Mouse (Mus musculus): ENCODE results near the gene Bnipl.

DNA sequence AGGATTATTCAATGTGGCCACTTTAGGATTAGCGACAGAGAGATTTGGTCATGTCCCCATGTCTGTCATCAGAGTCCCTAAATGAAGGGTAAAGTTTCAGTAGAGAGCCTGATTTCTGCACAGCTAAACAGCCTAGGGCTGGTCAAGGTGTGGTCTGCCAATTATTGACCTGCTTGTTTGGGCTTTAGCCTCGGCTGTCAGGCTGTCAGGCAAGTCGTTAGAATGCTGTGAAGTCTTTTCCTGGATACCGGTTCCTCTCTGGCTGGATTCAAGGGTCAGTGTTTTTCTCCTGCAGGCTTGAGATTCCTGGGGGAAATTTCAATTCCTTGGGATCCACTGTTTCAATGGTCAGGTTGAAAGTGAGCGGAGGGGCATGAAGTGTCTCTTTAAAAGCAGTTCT, 35.0 kb upstream of the Bnipl start:
- TF ChIP-seq CTCF (IDR thresholded peaks at IDR 0.05; ENCODE audit: extremely low read depth, insufficient read depth, low read length) (no peak), POLR2A (IDR thresholded peaks at IDR 0.05; ENCODE audit: extremely low read depth, insufficient read depth, low read length) (no peak)
